Mouse (Mus musculus) kidney, postnatal 14 days (tissue): ENCODE measurements around the gene Armc10.
"Not testable (repeated sequence)": the region's sequence is repeated elsewhere in the genome, so short reads cannot be mapped to it uniquely, and the experiment has no call there.

ENCODE experiments used
- DNase-seq: peaks from one replicate; pipeline ENCODE4 v3.0.0; 2022; ENCODE audit warnings: mixed read lengths

The Armc10 gene

GRCm38 (mm10) chr5:21645439-21646132 lies at the start of gene Armc10, which contains the start of gene Fbxl13:
TSS of gene Armc10 (plus strand) at chr5:21645813.
TSS of gene Fbxl13 (minus strand) at chr5:21645634.
- peak; percentile 93 for DNase-seq

GRCm38 (mm10) chr5:21599536-21599935 lies 46.1 kb upstream of the Armc10 start:
- not testable (repeated sequence) for DNase-seq

- DNase-seq = no peak
Observed at GRCm38 (mm10) chr5:21599961-21600360, 45.7 kb upstream of the Armc10 start.

- no peak for DNase-seq
Observed at GRCm38 (mm10) chr5:21605936-21606335, 39.7 kb upstream of the Armc10 start.

- no peak for DNase-seq
Observed at GRCm38 (mm10) chr5:21608311-21609304, 37.0 kb upstream of the Armc10 start.

- DNase-seq = no peak
Observed at GRCm38 (mm10) chr5:21610996-21611395, 34.6 kb upstream of the Armc10 start.

GRCm38 (mm10) chr5:21614299-21614698 lies 31.3 kb upstream of the Armc10 start:
- not testable (repeated sequence) for DNase-seq

GRCm38 (mm10) chr5:21616450-21617009 lies 29.1 kb upstream of the Armc10 start:
- DNase-seq = no peak

- no peak for DNase-seq
Observed at GRCm38 (mm10) chr5:21625916-21626315, 19.7 kb upstream of the Armc10 start.

- peak; percentile 37 for DNase-seq
Observed at GRCm38 (mm10) chr5:21640961-21641360, 4.7 kb upstream of the Armc10 start.

GRCm38 (mm10) chr5:21643606-21644005 lies 2.0 kb upstream of the Armc10 start:
- DNase-seq = no peak

GRCm38 (mm10) chr5:21644891-21645438 lies 648 bp upstream of the Armc10 start:
- no peak for DNase-seq

- no peak for DNase-seq
Observed at GRCm38 (mm10) chr5:21646133-21646491, 499 bp downstream of the Armc10 start.

- no peak for DNase-seq
Observed at GRCm38 (mm10) chr5:21650736-21651135, 5.1 kb downstream of the Armc10 start.

GRCm38 (mm10) chr5:21651885-21652612 lies 6.4 kb downstream of the Armc10 start:
- no peak for DNase-seq

GRCm38 (mm10) chr5:21656912-21657311 lies 11.3 kb downstream of the Armc10 start:
- no peak for DNase-seq

GRCm38 (mm10) chr5:21658038-21658437 lies 12.4 kb downstream of the Armc10 start:
- no peak for DNase-seq

- DNase-seq = peak; percentile 87
Observed at GRCm38 (mm10) chr5:21658623-21659395, 13.2 kb downstream of the Armc10 start.

GRCm38 (mm10) chr5:21660850-21661249 lies 15.2 kb downstream of the Armc10 start:
- no peak for DNase-seq

GRCm38 (mm10) chr5:21663081-21663480 lies 17.5 kb downstream of the Armc10 start:
- no peak for DNase-seq
